Mouse (Mus musculus) megakaryocyte, embryonic 14.5 days (primary cell): ENCODE measurements at regions not wholly inside any gene's neighbourhood (a gene's known extent, or its start where the extent isn't known, plus 50 kb on each side); places are given as distances from the start of the nearest gene placed in this dataset.

Source experiments
- H3K27me3 ChIP-seq: replicated peaks from 2 replicates; pipeline ENCODE3; 2012; ENCODE audit warnings: inconsistent platforms
- H3K36me3 ChIP-seq: replicated peaks from 2 replicates; pipeline ENCODE3; 2012; ENCODE audit warnings: low read length, inconsistent platforms, mixed read lengths
- H3K4me1 ChIP-seq: 2 replicates; pipeline ENCODE4 v1.6.1; 2012; ENCODE audit warnings: inconsistent platforms
- H3K4me3 ChIP-seq: replicated peaks from 2 replicates; pipeline ENCODE3; 2012; ENCODE audit warnings: moderate library complexity, mild to moderate bottlenecking, inconsistent platforms
- H3K9me3 ChIP-seq: 2 replicates; pipeline ENCODE4 v1.6.1; 2012; ENCODE audit warnings: inconsistent platforms
- FLI1 ChIP-seq: IDR thresholded peaks from 2 replicates; pipeline ENCODE4 v1.6.1; 2012; ENCODE audit warnings: low read length, inconsistent platforms, mixed read lengths
- GATA1 ChIP-seq: IDR thresholded peaks from 3 replicates; pipeline ENCODE4 v1.6.1; 2012; ENCODE audit warnings: mixed read lengths, low read length, inconsistent platforms, borderline replicate concordance

GRCm38 (mm10) chr5:119186611-119187010 is 483.9 kb upstream of the Tbx3 start:
- H3K4me1 ChIP-seq = no peaks in the 10 kb centered on the region
- no peak for TF ChIP-seq GATA1
- no peak for TF ChIP-seq FLI1
- H3K36me3 ChIP-seq = no peaks in the 10 kb centered on the region
- H3K27me3 ChIP-seq = no peaks in the 10 kb centered on the region
- peaks cover 35% of the 10 kb centered on the region for H3K9me3 ChIP-seq
- H3K4me3 ChIP-seq = no peak overlapping the region

- Histone ChIP-seq H3K36me3 (no peaks in the 10 kb centered on the region), H3K9me3 (peaks cover 43% of the 10 kb centered on the region), H3K4me1 (no peaks in the 10 kb centered on the region), H3K27me3 (no peaks in the 10 kb centered on the region), H3K4me3 (no peak overlapping the region)
- TF ChIP-seq GATA1 = no peak
- TF ChIP-seq FLI1 = no peak
Observed at GRCm38 (mm10) chr5:119188476-119188875, 482.0 kb upstream of the Tbx3 start.

DNA sequence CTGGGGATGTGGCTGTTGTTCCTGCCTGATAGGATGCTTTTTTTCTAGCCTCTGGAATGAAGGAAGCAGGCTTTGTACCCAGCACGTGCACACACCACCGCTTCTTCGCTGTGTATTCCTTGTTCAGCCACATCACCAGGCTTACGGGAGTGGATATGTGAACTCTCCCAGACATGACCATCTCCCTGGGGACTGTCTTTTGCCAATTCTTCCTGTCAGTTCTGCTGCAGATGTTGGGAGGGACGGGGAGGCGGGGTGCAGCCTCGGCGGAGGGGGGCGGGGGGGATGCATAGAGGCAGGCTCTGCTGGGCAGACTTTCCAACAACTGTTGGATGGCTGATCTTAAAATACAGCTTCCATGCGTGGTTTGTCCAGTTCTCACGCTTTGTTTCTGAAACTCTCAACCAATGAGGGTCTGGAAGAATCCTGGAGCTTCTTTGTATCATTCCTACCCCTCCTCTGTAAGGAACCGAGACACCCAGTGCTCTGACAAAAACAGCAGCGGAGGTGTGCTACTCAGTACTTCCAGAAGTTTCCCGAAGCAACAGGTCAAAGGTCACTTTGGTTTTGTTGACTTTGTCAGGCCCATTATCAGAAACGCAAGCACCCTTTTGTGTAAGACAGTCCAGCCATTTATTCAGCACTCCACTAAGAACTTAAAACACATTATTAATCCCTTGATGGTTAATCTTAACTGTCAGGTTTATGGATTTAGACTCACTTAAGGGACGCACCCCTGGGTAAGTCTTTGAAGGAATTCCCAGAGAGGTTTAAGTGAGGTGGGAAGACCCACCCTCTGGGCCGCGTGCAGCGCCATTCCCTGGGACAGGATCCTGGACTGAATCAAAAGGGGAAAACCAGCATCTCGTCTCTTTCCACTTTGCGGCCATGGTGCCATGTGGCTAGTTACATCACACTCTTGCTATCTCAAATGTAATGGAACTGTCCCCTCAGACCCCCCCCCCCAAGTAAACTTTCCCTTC is 476.5 kb upstream of the Tbx3 start:
- H3K4me3 ChIP-seq = no peak overlapping the region
- no peak for TF ChIP-seq FLI1
- TF ChIP-seq GATA1 = no peak
- H3K4me1 ChIP-seq = no peaks in the 10 kb centered on the region
- no peaks in the 10 kb centered on the region for H3K27me3 ChIP-seq
- H3K9me3 ChIP-seq = peaks cover 35% of the 10 kb centered on the region
- H3K36me3 ChIP-seq = no peaks in the 10 kb centered on the region

DNA sequence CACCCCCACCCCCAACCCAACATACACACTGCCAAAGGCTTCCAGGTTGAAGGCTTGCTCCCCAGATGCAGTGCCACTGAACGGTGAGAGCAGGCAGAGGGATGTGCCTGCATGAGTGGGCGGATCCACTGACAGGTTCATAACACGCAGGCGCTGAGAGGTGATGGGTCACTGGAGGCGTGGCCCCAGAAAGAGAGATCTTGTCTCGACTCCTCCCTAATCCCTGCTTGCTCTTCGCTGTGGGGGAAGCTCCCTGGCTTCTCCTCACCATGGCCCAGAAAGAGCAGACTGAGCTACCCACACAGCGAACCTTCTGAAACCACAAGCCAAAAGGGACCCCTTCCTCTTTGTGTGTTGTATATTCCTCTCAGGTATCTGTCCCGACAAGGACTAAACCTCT is 470.6 kb upstream of the Tbx3 start:
- H3K4me1 ChIP-seq = no peaks in the 10 kb centered on the region
- TF ChIP-seq GATA1 (no peak), FLI1 (no peak)
- H3K4me3 ChIP-seq = no peak overlapping the region
- H3K9me3 ChIP-seq = peaks cover 22% of the 10 kb centered on the region
- H3K27me3 ChIP-seq = no peaks in the 10 kb centered on the region
- no peaks in the 10 kb centered on the region for H3K36me3 ChIP-seq

GRCm38 (mm10) chr5:119201251-119201650 is 469.2 kb upstream of the Tbx3 start:
- H3K36me3 ChIP-seq = no peaks in the 10 kb centered on the region

GRCm38 (mm10) chr5:119204736-119205135 is 465.7 kb upstream of the Tbx3 start:
- Histone ChIP-seq H3K4me1 (no peaks in the 10 kb centered on the region), H3K9me3 (peaks cover 41% of the 10 kb centered on the region), H3K4me3 (no peak overlapping the region), H3K36me3 (no peaks in the 10 kb centered on the region), H3K27me3 (no peaks in the 10 kb centered on the region)
- TF ChIP-seq FLI1 (no peak), GATA1 (no peak)

More at GRCm38 (mm10) chr5:119201251-119201650, 469.2 kb upstream of the Tbx3 start:
- no peak for TF ChIP-seq FLI1
- no peak for TF ChIP-seq GATA1
- no peaks in the 10 kb centered on the region for H3K4me1 ChIP-seq
- peaks cover 21% of the 10 kb centered on the region for H3K9me3 ChIP-seq
- no peak overlapping the region for H3K4me3 ChIP-seq
- H3K27me3 ChIP-seq = no peaks in the 10 kb centered on the region

DNA sequence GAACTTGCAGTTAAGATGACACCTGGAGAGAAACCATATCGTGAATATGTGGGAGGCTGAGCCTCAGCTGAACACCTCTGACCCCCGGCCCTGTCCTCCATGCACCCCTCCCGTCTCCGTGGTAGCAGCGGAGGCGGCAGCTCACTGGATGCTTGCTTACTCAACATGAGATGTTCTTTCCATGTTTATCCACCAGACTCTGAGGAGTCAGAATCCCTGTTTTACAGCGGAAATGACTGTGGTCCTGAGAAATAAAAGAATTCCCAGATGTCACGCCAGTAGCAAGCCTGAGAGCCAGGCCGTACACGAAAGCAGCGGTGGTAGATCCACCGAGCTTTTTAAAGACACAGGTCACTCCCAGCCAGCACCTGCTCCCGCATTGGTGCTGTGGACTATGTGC is 462.4 kb upstream of the Tbx3 start:
- Histone ChIP-seq H3K4me3 (no peak overlapping the region), H3K9me3 (peaks cover 47% of the 10 kb centered on the region), H3K4me1 (no peaks in the 10 kb centered on the region), H3K27me3 (no peaks in the 10 kb centered on the region), H3K36me3 (no peaks in the 10 kb centered on the region)
- TF ChIP-seq GATA1 (no peak), FLI1 (no peak)

- no peak overlapping the region for H3K4me3 ChIP-seq
- peaks cover 66% of the 10 kb centered on the region for H3K9me3 ChIP-seq
- TF ChIP-seq FLI1 (no peak), GATA1 (no peak)
- H3K4me1 ChIP-seq = no peaks in the 10 kb centered on the region
- H3K36me3 ChIP-seq = no peaks in the 10 kb centered on the region
- H3K27me3 ChIP-seq = no peaks in the 10 kb centered on the region
Observed at GRCm38 (mm10) chr5:119213196-119213595, 457.3 kb upstream of the Tbx3 start.

DNA sequence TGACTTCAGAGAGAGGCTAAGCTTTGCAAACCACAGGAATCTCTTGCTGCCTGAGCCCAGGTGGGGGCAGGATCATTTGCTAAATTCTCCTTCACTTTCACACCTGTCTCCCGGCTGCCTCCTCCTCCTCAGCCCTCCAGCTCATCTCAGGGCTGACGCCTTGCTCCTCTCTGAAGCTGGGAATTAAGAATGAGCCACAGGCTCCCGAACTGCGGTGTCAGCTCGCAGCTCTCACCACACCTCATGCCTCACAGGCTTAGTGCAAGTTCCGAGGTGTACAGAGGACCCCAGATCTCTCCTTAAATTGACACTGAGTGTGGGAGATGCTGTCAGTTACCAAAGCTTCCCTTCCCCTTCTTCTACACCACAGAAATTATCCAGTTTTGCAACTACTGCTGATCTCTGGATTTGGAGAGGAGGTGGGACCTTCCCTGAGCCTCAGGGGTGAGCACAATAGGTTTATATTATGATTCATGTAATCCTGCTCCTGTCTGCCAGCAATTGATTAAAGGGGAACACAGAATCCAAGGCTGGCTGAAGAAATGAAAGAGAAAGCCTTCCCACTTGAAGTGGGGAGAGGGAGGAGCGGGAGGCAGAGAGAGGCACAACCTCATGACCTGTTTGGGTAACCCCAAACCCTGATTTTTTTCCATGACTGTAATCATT is 456.6 kb upstream of the Tbx3 start:
- Histone ChIP-seq H3K36me3 (no peaks in the 10 kb centered on the region), H3K4me3 (no peak overlapping the region), H3K27me3 (no peaks in the 10 kb centered on the region), H3K4me1 (no peaks in the 10 kb centered on the region), H3K9me3 (peaks cover 59% of the 10 kb centered on the region)
- TF ChIP-seq FLI1 = no peak
- TF ChIP-seq GATA1 = no peak

GRCm38 (mm10) chr5:119214937-119215336 is 455.5 kb upstream of the Tbx3 start:
- Histone ChIP-seq H3K4me3 (peak overlapping the region; percentile 12), H3K9me3 (peaks cover 48% of the 10 kb centered on the region), H3K27me3 (no peaks in the 10 kb centered on the region), H3K36me3 (no peaks in the 10 kb centered on the region), H3K4me1 (no peaks in the 10 kb centered on the region)
- TF ChIP-seq FLI1 (no peak), GATA1 (no peak)
